Mouse (Mus musculus): ENCODE results near the gene Gnat2.

- no peak for TF ChIP-seq EP300 (IDR thresholded peaks at IDR 0.05; ENCODE audit: insufficient read depth, low read depth, low read length)
- no peak for TF ChIP-seq CTCF (IDR thresholded peaks at IDR 0.05)
Measured at GRCm38 (mm10) chr3:108140786-108141185, 48.2 kb downstream of the Gnat2 start.

Measured in heart, adult 2 months (tissue).